Mouse (Mus musculus): ENCODE measurements at regions not wholly inside any gene's neighbourhood (a gene's known extent, or its start where the extent isn't known, plus 50 kb on each side); places are given as distances from the start of the nearest gene placed in this dataset.

GRCm38 (mm10) chr14:19279096-19279495 is 139.6 kb downstream of the Gm21738 start:
- TF ChIP-seq CTCF (IDR thresholded peaks at IDR 0.05; ENCODE audit: low read depth) (no peak), EP300 (IDR thresholded peaks at IDR 0.05; ENCODE audit: low read depth) (no peak)

Measured in liver, postnatal 0 days (tissue).